In the genomic region with DNA sequence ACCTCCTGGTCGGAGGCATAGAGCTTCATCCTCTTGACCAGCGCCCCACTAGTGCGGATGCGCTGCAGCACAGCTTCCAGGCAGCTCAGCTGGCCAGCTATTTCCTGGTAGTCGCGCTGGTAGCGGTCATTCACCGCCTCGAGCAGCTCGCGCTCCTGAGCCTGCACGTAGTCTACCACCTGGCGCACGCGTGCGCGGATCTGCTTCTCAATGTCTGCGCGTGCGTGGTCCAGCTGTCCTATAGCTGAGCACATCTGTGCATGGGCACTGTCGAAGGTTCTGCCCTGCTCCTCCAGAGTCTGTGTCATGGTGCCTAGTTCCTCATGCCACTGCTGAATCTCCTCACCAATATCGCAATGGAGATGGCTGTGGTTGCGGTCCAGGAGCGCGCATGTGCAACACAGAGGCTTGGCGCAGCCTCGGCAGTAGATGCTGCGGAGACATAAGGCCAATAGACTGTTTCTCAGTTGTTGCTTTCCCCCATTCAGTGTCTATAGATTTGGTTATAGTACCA, we compare ENCODE assay signal across 11 mouse cellular contexts. TPM values are rescaled to one million over a fixed set of nuclear protein-coding genes. Genes with fewer than 3 reads are reported as not detected.
"Had no signal": no experiment of that assay in that cellular context is flagged by ENCODE, and none has a peak within 500 bp of the region (broad histone marks: within the 10 kb centered on the region; RNA-seq: fewer than 3 reads in every experiment).

No protein-coding gene starts in this region.

- H3K4me3 ChIP-seq: limb, embryonic 10.5 days; liver, embryonic 13.5 days; midbrain, embryonic 12.5 days; neural tube, embryonic 15.5 days had no signal

- DNase-seq: kidney, adult 11 months; kidney, adult 9 months; kidney, postnatal 4 days; liver, embryonic 13.5 days; liver, postnatal 0 days; right cerebral cortex, adult 18-20 months; thymus, postnatal 4 days had no signal

- H3K9ac ChIP-seq: liver, embryonic 13.5 days; liver, postnatal 0 days; midbrain, embryonic 12.5 days; neural tube, embryonic 15.5 days had no signal

- H3K27ac ChIP-seq: kidney, postnatal 0 days; limb, embryonic 10.5 days; liver, embryonic 13.5 days; midbrain, embryonic 12.5 days; neural tube, embryonic 15.5 days had no signal

- H3K4me1 ChIP-seq: midbrain, embryonic 12.5 days; neural tube, embryonic 15.5 days had no signal

- H3K36me3 ChIP-seq: neural tube, embryonic 15.5 days had no signal

- H3K27me3 ChIP-seq: liver, embryonic 13.5 days; midbrain, embryonic 12.5 days; neural tube, embryonic 15.5 days had no signal

- H3K9me3 ChIP-seq: limb, embryonic 10.5 days; liver, embryonic 13.5 days; midbrain, embryonic 12.5 days; neural tube, embryonic 15.5 days had no signal

RNA-seq across cellular contexts. Expression of gene Islr2, which starts 30.4 kb away (rescaled TPM):
- polyA plus RNA-seq: liver, postnatal 0 days had no signal
